Mouse (Mus musculus) MEL (cell line): ENCODE results near the gene 4930558K02Rik. TPM values are rescaled to one million over a fixed set of nuclear protein-coding genes. Genes with fewer than 3 reads are reported as not detected.

ENCODE experiments used
- DNase-seq: peaks from one replicate; pipeline ENCODE4 v3.0.0; 2011; ENCODE audit warnings: low read depth, low spot score
- H3K27ac ChIP-seq: 2 replicates; pipeline ENCODE4 v1.5.1; 2012; ENCODE audit warnings: low read depth, mild to moderate bottlenecking, control low read depth, low read length, moderate library complexity; ENCODE audit not compliant: control insufficient read depth
- H3K27me3 ChIP-seq, 2 experiments: fragments of 150-350 bp in 1 of 2; sonication (generic) in 1 of 2; 2 replicates each; pipeline ENCODE4 v1.6.1; 2012; ENCODE audit warnings: low read length in 2 of 2, mild to moderate bottlenecking in 2 of 2, improper control_type of control experiment in 1 of 2, moderate library complexity in 1 of 2; ENCODE audit not compliant: insufficient read depth in 2 of 2, control insufficient read depth in 1 of 2
- H3K36me3 ChIP-seq, 2 experiments: 2 replicates each; pipeline ENCODE4 v1.6.1; 2012 to 2014; ENCODE audit warnings: low read length in 2 of 2, improper control_type of control experiment in 1 of 2, inconsistent platforms in 1 of 2, mild to moderate bottlenecking in 1 of 2; ENCODE audit not compliant: insufficient read depth in 2 of 2, control insufficient read depth in 1 of 2
- H3K4me1 ChIP-seq, 2 experiments: fragments of 150-350 bp in 1 of 2; sonication (generic) in 1 of 2; 2 replicates each; pipeline ENCODE4 v1.6.1; 2012; ENCODE audit warnings: low read length in 2 of 2, improper control_type of control experiment in 1 of 2, mild to moderate bottlenecking in 1 of 2; ENCODE audit not compliant: insufficient read depth in 2 of 2, control insufficient read depth in 1 of 2
- H3K4me3 ChIP-seq, 2 experiments: fragments of 150-350 bp in 1 of 2; sonication (generic) in 1 of 2; 2 replicates each; pipeline ENCODE4 v1.5.1; 2012; ENCODE audit warnings: low read depth in 2 of 2, low read length in 2 of 2, mild to moderate bottlenecking in 2 of 2, moderate library complexity in 2 of 2, control low read depth in 1 of 2, improper control_type of control experiment in 1 of 2; ENCODE audit not compliant: control insufficient read depth in 1 of 2, insufficient read depth in 1 of 2
- H3K79me2 ChIP-seq: 2 replicates; pipeline ENCODE4 v1.6.1; 2012; ENCODE audit warnings: mild to moderate bottlenecking, low read length, moderate library complexity; ENCODE audit not compliant: control insufficient read depth, poor library complexity, insufficient read depth
- H3K9ac ChIP-seq: 2 replicates; pipeline ENCODE4 v1.6.1; 2012; ENCODE audit warnings: low read depth, mild to moderate bottlenecking, control low read depth, low read length, moderate library complexity; ENCODE audit not compliant: control insufficient read depth, poor library complexity, severe bottlenecking
- H3K9me3 ChIP-seq: fragments of 150-350 bp; sonication (generic); replicated peaks from 2 replicates; pipeline ENCODE4 v1.6.1; 2012; ENCODE audit warnings: mild to moderate bottlenecking, low read length, improper control_type of control experiment, moderate library complexity; ENCODE audit not compliant: insufficient read depth
- BHLHE40 ChIP-seq: IDR thresholded peaks from 2 replicates; pipeline ENCODE4 v1.6.1; 2012; ENCODE audit warnings: low read depth, mild to moderate bottlenecking, inconsistent platforms, low read length, improper control_type of control experiment, borderline replicate concordance
- CHD2 ChIP-seq: IDR thresholded peaks from 2 replicates; pipeline ENCODE4 v1.6.1; 2011; ENCODE audit warnings: low read length, improper control_type of control experiment
- ELF1 ChIP-seq: IDR thresholded peaks from 2 replicates; pipeline ENCODE4 v1.6.1; 2014; ENCODE audit warnings: low read depth, mild to moderate bottlenecking, inconsistent platforms, low read length, improper control_type of control experiment, moderate library complexity
- ETS1 ChIP-seq: IDR thresholded peaks from 2 replicates; pipeline ENCODE4 v1.6.1; 2012; ENCODE audit warnings: low read depth, mild to moderate bottlenecking, inconsistent platforms, low read length, improper control_type of control experiment, moderate library complexity
- GATA1 ChIP-seq: IDR thresholded peaks from 2 replicates; pipeline ENCODE4 v1.6.1; 2011; ENCODE audit warnings: low read depth, low read length, improper control_type of control experiment
- HCFC1 ChIP-seq: IDR thresholded peaks from 2 replicates; pipeline ENCODE4 v1.6.1; 2012; ENCODE audit warnings: low read depth, mild to moderate bottlenecking, inconsistent platforms, low read length, improper control_type of control experiment, moderate library complexity
- JUND ChIP-seq: IDR thresholded peaks from 2 replicates; pipeline ENCODE4 v1.6.1; 2011; ENCODE audit warnings: low read depth, mild to moderate bottlenecking, improper control_type of control experiment, low read length
- MEF2A ChIP-seq: IDR thresholded peaks from 2 replicates; pipeline ENCODE4 v1.6.1; 2014; ENCODE audit warnings: low read depth, mild to moderate bottlenecking, inconsistent platforms, low read length, improper control_type of control experiment; ENCODE audit not compliant: poor library complexity, insufficient replicate concordance, severe bottlenecking; ENCODE audit errors: extremely low read depth
- NRF1 ChIP-seq: IDR thresholded peaks from 2 replicates; pipeline ENCODE4 v1.6.1; 2014; ENCODE audit warnings: low read depth, mild to moderate bottlenecking, inconsistent platforms, low read length, improper control_type of control experiment, moderate library complexity; ENCODE audit not compliant: poor library complexity, insufficient read depth, severe bottlenecking
- POLR2A ChIP-seq, 2 experiments: IDR thresholded peaks; 2 replicates each; pipeline ENCODE4 v1.6.1; 2011 to 2012; ENCODE audit warnings: low read length in 2 of 2, mild to moderate bottlenecking in 2 of 2, control low read depth in 1 of 2, improper control_type of control experiment in 1 of 2, low read depth in 1 of 2, moderate library complexity in 1 of 2; ENCODE audit not compliant: control insufficient read depth in 1 of 2, insufficient read depth in 1 of 2, poor library complexity in 1 of 2
- POLR2AphosphoS5 ChIP-seq: IDR thresholded peaks from 2 replicates; pipeline ENCODE4 v1.6.1; 2012; ENCODE audit warnings: low read depth, borderline replicate concordance, mild to moderate bottlenecking, inconsistent platforms, low read length, moderate library complexity, mixed read lengths
- RAD21 ChIP-seq: IDR thresholded peaks from 2 replicates; pipeline ENCODE4 v1.6.1; 2011; ENCODE audit warnings: mild to moderate bottlenecking, low read depth, low read length, improper control_type of control experiment
- RCOR1 ChIP-seq: IDR thresholded peaks from 2 replicates; pipeline ENCODE4 v1.6.1; 2012; ENCODE audit warnings: low read depth, mild to moderate bottlenecking, inconsistent platforms, low read length, improper control_type of control experiment
- TAL1 ChIP-seq: IDR thresholded peaks from 2 replicates; pipeline ENCODE4 v1.6.1; 2012; ENCODE audit warnings: mild to moderate bottlenecking, inconsistent platforms, low read length, moderate library complexity, mixed read lengths
- TBP ChIP-seq: IDR thresholded peaks from 2 replicates; pipeline ENCODE4 v1.8.0; 2011; ENCODE audit warnings: low read depth, low read length, improper control_type of control experiment
- UBTF ChIP-seq: IDR thresholded peaks from 2 replicates; pipeline ENCODE4 v1.6.1; 2012; ENCODE audit warnings: low read depth, mild to moderate bottlenecking, inconsistent platforms, low read length, improper control_type of control experiment, moderate library complexity, borderline replicate concordance; ENCODE audit not compliant: insufficient read depth
- USF1 ChIP-seq: IDR thresholded peaks from 2 replicates; pipeline ENCODE4 v1.6.1; 2014; ENCODE audit warnings: low read depth, mild to moderate bottlenecking, inconsistent platforms, low read length, improper control_type of control experiment, moderate library complexity
- ZC3H11A ChIP-seq: IDR thresholded peaks from 2 replicates; pipeline ENCODE4 v1.6.1; 2012; ENCODE audit warnings: low read depth, mild to moderate bottlenecking, inconsistent platforms, low read length, improper control_type of control experiment
- ZKSCAN1 ChIP-seq: IDR thresholded peaks from 2 replicates; pipeline ENCODE4 v1.6.1; 2012; ENCODE audit warnings: low read depth, mild to moderate bottlenecking, inconsistent platforms, low read length, improper control_type of control experiment, moderate library complexity
- ZMIZ1 ChIP-seq: IDR thresholded peaks from 2 replicates; pipeline ENCODE4 v1.6.1; 2012; ENCODE audit warnings: low read depth, mild to moderate bottlenecking, inconsistent platforms, low read length, improper control_type of control experiment, moderate library complexity
- ZNF384 ChIP-seq: IDR thresholded peaks from 2 replicates; pipeline ENCODE4 v1.6.1; 2012; ENCODE audit warnings: low read depth, mild to moderate bottlenecking, inconsistent platforms, low read length, improper control_type of control experiment
- polyA plus RNA-seq, 2 experiments: library from polyadenylated mRNA; stranded (reverse) in 1 of 2; unstranded in 1 of 2; fragments of >175 nt in 1 of 2; fragments of >200 nt in 1 of 2; gene quantifications; 2 replicates each; pipeline versions ENCODE4 v1.2.1 to v1.2.4; 2012; ENCODE audit warnings: low replicate concordance in 2 of 2, low read depth in 1 of 2; ENCODE audit not compliant: insufficient read length in 2 of 2, insufficient read depth in 1 of 2, missing spikeins in 1 of 2
- total RNA-seq: library from RNA; depleted of rRNA; stranded (reverse); fragments of 300-350 nt; gene quantifications from 2 replicates; pipeline ENCODE4 v1.2.3, GENCODE M21; 2012

The 4930558K02Rik gene
- total and polyA plus RNA-seq, 3 experiments, result not detected

DNA sequence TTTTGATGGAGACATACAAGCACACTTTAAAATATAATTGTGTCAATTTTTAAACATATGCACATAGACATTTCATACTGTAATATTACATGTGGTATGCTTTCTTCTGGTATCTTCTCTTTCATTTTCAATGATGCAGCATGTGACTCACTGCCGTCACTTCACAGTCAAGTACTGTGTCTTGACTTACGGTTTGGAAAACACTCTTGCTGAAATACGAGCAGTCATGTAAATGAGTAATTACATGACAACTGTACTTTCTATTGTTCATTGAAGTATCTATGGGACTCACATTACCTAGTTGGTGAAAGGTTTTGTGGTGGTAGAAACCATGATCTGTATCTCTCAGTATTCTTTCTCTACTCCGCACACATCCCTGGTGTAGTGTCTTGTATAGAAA is 72.3 kb downstream of the 4930558K02Rik start:
- Histone ChIP-seq H3K36me3 (no peaks in the 10 kb centered on the region), H3K9me3 (no peaks in the 10 kb centered on the region), H3K9ac (no peak overlapping the region), H3K27me3 (no peaks in the 10 kb centered on the region; a peak in 2 of 4 replicates), H3K79me2 (no peaks in the 10 kb centered on the region), H3K4me1 (no peaks in the 10 kb centered on the region), H3K4me3 (no peak overlapping the region), H3K27ac (no peak overlapping the region)
- TF ChIP-seq USF1 (no peak), MEF2A (no peak), ETS1 (no peak), ZMIZ1 (no peak), TAL1 (no peak), ZC3H11A (no peak), POLR2AphosphoS5 (no peak)
- no peak for DNase-seq

DNA sequence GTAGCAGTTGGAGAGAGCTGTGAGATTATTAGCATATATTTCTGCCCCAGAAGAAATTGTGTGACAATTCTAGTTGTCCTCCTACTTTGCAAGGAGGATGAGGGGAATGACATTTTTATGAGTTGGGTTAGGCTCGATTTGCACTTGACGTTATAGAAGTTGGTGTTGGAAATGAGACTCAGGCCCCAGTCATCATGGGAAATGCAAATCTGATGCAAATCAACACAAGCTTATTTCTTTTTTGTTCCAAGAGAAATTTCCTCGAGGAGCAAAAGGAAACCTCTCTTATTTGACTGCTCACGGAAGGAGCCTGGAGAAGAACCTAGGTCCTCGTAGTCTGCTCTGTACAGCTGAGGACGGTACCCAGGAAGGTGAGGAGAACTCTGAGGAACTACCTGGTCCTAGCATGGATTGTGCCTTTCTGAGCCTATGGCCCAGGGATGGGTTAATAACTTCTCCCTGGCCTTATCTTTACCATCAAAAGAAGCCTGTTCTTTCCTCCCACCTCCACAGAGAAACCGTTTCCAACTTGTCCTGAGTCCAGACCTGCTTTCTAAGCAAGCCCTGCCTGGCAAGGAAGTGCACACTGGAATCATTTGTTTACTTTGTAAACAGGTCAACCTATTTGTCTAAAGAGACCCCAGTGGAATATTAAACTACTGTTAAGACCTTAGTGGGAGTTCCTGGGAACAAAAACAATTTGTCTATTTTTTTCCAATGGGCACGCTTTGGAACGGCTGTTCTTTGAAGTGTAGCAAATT is 76.6 kb downstream of the 4930558K02Rik start:
- Histone ChIP-seq H3K27me3 (peaks cover 0 to 3% of the 10 kb centered on the region in 2 experiments; a peak in 2 of 4 replicates), H3K9me3 (no peaks in the 10 kb centered on the region), H3K4me3 (no peak overlapping the region), H3K79me2 (no peaks in the 10 kb centered on the region), H3K4me1 (no peaks in the 10 kb centered on the region), H3K27ac (no peak overlapping the region), H3K9ac (no peak overlapping the region), H3K36me3 (no peaks in the 10 kb centered on the region)
- no peak for DNase-seq
- TF ChIP-seq RAD21, result no peak
- no peak for TF ChIP-seq ETS1
- no peak for TF ChIP-seq HCFC1
- TF ChIP-seq CHD2, result no peak
- TF ChIP-seq UBTF, result no peak
- no peak for TF ChIP-seq RCOR1
- TF ChIP-seq ZC3H11A, result no peak
- TF ChIP-seq ZKSCAN1, result no peak
- no peak for TF ChIP-seq GATA1
- TF ChIP-seq JUND, result no peak
- no peak for TF ChIP-seq ELF1
- TF ChIP-seq TBP, result no peak
- TF ChIP-seq ZMIZ1, result no peak
- TF ChIP-seq NRF1, result no peak
- no peak for TF ChIP-seq ZNF384
- TF ChIP-seq POLR2AphosphoS5, result no peak
- TF ChIP-seq POLR2A (IDR thresholded peaks at IDR 0.05; ENCODE audit: control insufficient read depth in 1 of 2, insufficient read depth in 1 of 2, low read depth in 1 of 2, low read length in 2 of 2, poor library complexity in 1 of 2), result no peak
- no peak for TF ChIP-seq BHLHE40
- TF ChIP-seq, all 39 proteins: peak for 0
